ENCODE assay signal across 10 mouse cellular contexts in the genomic region with DNA sequence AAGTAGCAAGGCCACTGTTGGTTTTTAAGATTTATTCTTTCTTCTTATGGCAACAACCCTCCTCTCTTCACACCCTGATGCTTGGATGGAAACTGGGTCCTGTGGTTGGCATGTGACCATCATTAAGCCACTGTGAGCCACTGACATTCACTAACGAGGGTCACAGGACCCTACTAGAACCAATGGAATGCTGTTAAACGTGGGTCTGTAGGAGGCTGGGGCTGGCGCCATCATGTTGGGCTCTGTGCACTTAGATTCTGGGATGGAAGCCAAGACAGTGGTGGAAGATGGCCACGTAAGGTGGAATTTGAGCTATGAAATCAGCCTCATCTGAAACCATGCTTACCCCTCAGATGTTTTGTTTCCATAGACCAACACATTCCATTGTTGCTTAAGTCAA.
A peak's percentile ranks its signal among the peaks of the same experiment; 100 is the strongest.
DNase-seq lines count a peak whose midpoint lies in the region; ATAC-seq and TF ChIP-seq lines count a peak whose summit lies in the region.
"Had no signal": no experiment of that assay in that cellular context is flagged by ENCODE, and none has a peak within 500 bp of the region (broad histone marks: within the 10 kb centered on the region; RNA-seq: fewer than 3 reads in every experiment).

No protein-coding gene starts in this region.

- H3K79me2 ChIP-seq in liver, adult 2 months (ENCODE audit: control insufficient read depth, insufficient read depth, low read length): no peaks in the 10 kb centered on the region
- no peaks in the 10 kb centered on the region for H3K79me2 ChIP-seq in heart, adult 2 months (replicated peaks; ENCODE audit: control insufficient read depth, insufficient read depth, low read length)

- H3K36me3 ChIP-seq in liver, adult 2 months (ENCODE audit: control insufficient read depth, insufficient read depth, low read length): no peaks in the 10 kb centered on the region
- H3K36me3 ChIP-seq in liver, embryonic 12.5 days: no peaks in the 10 kb centered on the region
- peaks cover 4% of the 10 kb centered on the region; the same call in 1 of the 2 replicates for H3K36me3 ChIP-seq in heart, adult 2 months (ENCODE audit: control insufficient read depth, insufficient read depth, low read length)
- no peaks in the 10 kb centered on the region for H3K36me3 ChIP-seq in intestine, embryonic 16.5 days (ENCODE audit: control insufficient read depth, insufficient read depth, low read length)
- H3K36me3 ChIP-seq: forebrain, embryonic 15.5 days had no signal

- TF ChIP-seq EP300 in heart, adult 2 months (IDR thresholded peaks at IDR 0.05; ENCODE audit: insufficient read depth, low read depth, low read length): no peak

- H3K4me2 ChIP-seq in liver, embryonic 12.5 days: no peak overlapping the region
- H3K4me2 ChIP-seq in intestine, embryonic 16.5 days (ENCODE audit: low read depth, low read length): no peak overlapping the region
- H3K4me2 ChIP-seq: forebrain, embryonic 15.5 days had no signal

- no peak overlapping the region for H3K4me3 ChIP-seq in liver, adult 2 months (ENCODE audit: insufficient read depth, low read depth, low read length)
- no peak overlapping the region for H3K4me3 ChIP-seq in liver, embryonic 12.5 days
- no peak overlapping the region for H3K4me3 ChIP-seq in heart, adult 2 months
- H3K4me3 ChIP-seq in intestine, embryonic 16.5 days (ENCODE audit: low read length): no peak overlapping the region
- H3K4me3 ChIP-seq: forebrain, embryonic 15.5 days had no signal

- H3K27ac ChIP-seq in liver, adult 2 months (replicated peaks; ENCODE audit: insufficient read depth, low read depth, low read length): no peak overlapping the region
- no peak overlapping the region for H3K27ac ChIP-seq in liver, embryonic 12.5 days
- H3K27ac ChIP-seq in heart, adult 2 months: peak overlapping the region; percentile 71
- H3K27ac ChIP-seq in intestine, embryonic 16.5 days (ENCODE audit: low read length): no peak overlapping the region
- H3K27ac ChIP-seq: macrophage had no signal

- intact Hi-C loops in heart, adult 2 months (cut with DNase I): loop anchor here (2.0 kb wide), 1 partner anchor 52 kb away; no protein-coding TSS in a partner anchor
- intact Hi-C loops in left cerebral cortex, postnatal 36 days (cut with DNase I): no loop called here

- 0 out of 2 replicates have a peak, but pooled peaks cover 2% of the 10 kb centered on the region for H3K4me1 ChIP-seq in liver, adult 2 months (ENCODE audit: control insufficient read depth, insufficient read depth, low read length)
- H3K4me1 ChIP-seq in liver, embryonic 12.5 days: peaks cover 10% of the 10 kb centered on the region
- H3K4me1 ChIP-seq in heart, adult 2 months (ENCODE audit: control insufficient read depth, insufficient read depth, low read length): peaks cover 8% of the 10 kb centered on the region
- peaks cover 7% of the 10 kb centered on the region; the same call in 1 of the 2 replicates for H3K4me1 ChIP-seq in intestine, embryonic 16.5 days (ENCODE audit: control insufficient read depth, insufficient read depth, low read length)

- TF ChIP-seq POLR2A in liver, adult 2 months (IDR thresholded peaks at IDR 0.05; ENCODE audit: extremely low read depth, insufficient read depth, low read length): no peak
- no peak for TF ChIP-seq POLR2A in heart, adult 2 months (IDR thresholded peaks at IDR 0.05; ENCODE audit: insufficient read depth, low read depth, low read length)

- H3K9me3 ChIP-seq in liver, embryonic 12.5 days (replicated peaks): no peaks in the 10 kb centered on the region
- no peaks in the 10 kb centered on the region for H3K9me3 ChIP-seq in intestine, embryonic 16.5 days (ENCODE audit: control insufficient read depth, low read length)
- H3K9me3 ChIP-seq: forebrain, embryonic 15.5 days had no signal

- 23% methylated on average over 4 of the region's 4 CpGs for WGBS in liver, adult 2 months
- 56% methylated on average over 4 of the region's 4 CpGs for WGBS in liver, embryonic 12.5 days (ENCODE audit: insufficient replicate concordance)
- WGBS in heart, adult 2 months: 36% methylated on average over 4 of the region's 4 CpGs
- 45% methylated on average over 4 of the region's 4 CpGs for WGBS in intestine, embryonic 16.5 days

- no peak overlapping the region for H3K9ac ChIP-seq in liver, adult 2 months (ENCODE audit: low read depth, low read length)
- H3K9ac ChIP-seq in liver, embryonic 12.5 days: no peak overlapping the region
- H3K9ac ChIP-seq in heart, adult 2 months (ENCODE audit: low read depth, low read length): no peak overlapping the region
- H3K9ac ChIP-seq in intestine, embryonic 16.5 days (ENCODE audit: low read depth, low read length): no peak overlapping the region
- H3K9ac ChIP-seq: forebrain, embryonic 15.5 days had no signal

- peak; percentile 66 for DNase-seq in liver, adult 2 months (ENCODE audit: extremely low read depth, low read depth, low spot score)
- peak; percentile 28 to 55 for DNase-seq in heart, adult 2 months
- no peak for DNase-seq in thymus, postnatal 14 days
- DNase-seq in left cerebral cortex, postnatal 36 days (ENCODE audit: low spot score in 2 of 2): no peak
- DNase-seq: thymus, adult 2 months had no signal

- no peaks in the 10 kb centered on the region for H3K27me3 ChIP-seq in liver, adult 2 months (ENCODE audit: control insufficient read depth, insufficient read depth, low read length)
- H3K27me3 ChIP-seq in liver, embryonic 12.5 days (replicated peaks): no peaks in the 10 kb centered on the region
- no peaks in the 10 kb centered on the region for H3K27me3 ChIP-seq in heart, adult 2 months (ENCODE audit: control insufficient read depth, insufficient read depth, low read length)
- H3K27me3 ChIP-seq in intestine, embryonic 16.5 days (replicated peaks; ENCODE audit: control insufficient read depth, insufficient read depth, low read length): no peaks in the 10 kb centered on the region
- H3K27me3 ChIP-seq: forebrain, embryonic 15.5 days had no signal

- TF ChIP-seq CTCF in liver, adult 2 months (IDR thresholded peaks at IDR 0.05; ENCODE audit: low read depth, low read length): no peak
- no peak for TF ChIP-seq CTCF in heart, adult 2 months (IDR thresholded peaks at IDR 0.05)

- ATAC-seq in liver, embryonic 12.5 days: no peak
- ATAC-seq in intestine, embryonic 16.5 days: peak; percentile 33; the same call in 1 of the 2 replicates
- ATAC-seq in megakaryocyte-erythroid progenitor cell, adult 5-6 weeks (replicated peaks; ENCODE audit: low FRiP score, low TSS enrichment, poor library complexity, severe bottlenecking): no peak
- ATAC-seq: forebrain, embryonic 15.5 days had no signal

Comparison
In these comparisons a context has a peak if more than half of its experiments do, and no peak if none do; other contexts are left out.
1. DNase-seq: peak in liver, adult 2 months (single experiment) and heart, adult 2 months (2 of 2); none in thymus, postnatal 14 days (single experiment) and left cerebral cortex, postnatal 36 days (0 of 2).